In genomic region chr11:19602496-19602895, GRCm38 (mm10) we compare ENCODE assay signal across 29 mouse cellular contexts.
DNase-seq lines count a peak whose midpoint lies in the region; ATAC-seq lines count a peak whose summit lies in the region.
"Had no signal": no experiment of that assay in that cellular context is flagged by ENCODE, and none has a peak within 500 bp of the region (broad histone marks: within the 10 kb centered on the region; RNA-seq: fewer than 3 reads in every experiment).

No protein-coding gene starts in this region.

- no peak for ATAC-seq in heart, embryonic 12.5 days (ENCODE audit: insufficient number of reproducible peaks, low FRiP score)
- ATAC-seq in limb, embryonic 11.5 days (ENCODE audit: insufficient number of reproducible peaks, low FRiP score, low TSS enrichment, low read depth): no peak
- ATAC-seq: forebrain, embryonic 16.5 days; hindbrain, embryonic 16.5 days; intestine, embryonic 15.5 days; Patski had no signal

- 83% methylated on average over 5 of the region's 5 CpGs for WGBS in heart, embryonic 12.5 days
- WGBS in heart, embryonic 10.5 days: 93% methylated on average over 5 of the region's 5 CpGs
- WGBS in limb, embryonic 11.5 days: 92% methylated on average over 5 of the region's 5 CpGs
- 96% methylated on average over 5 of the region's 5 CpGs for WGBS in limb, embryonic 10.5 days

- peak; percentile 93 for DNase-seq in heart, adult 11 months
- DNase-seq in heart, adult 9 months (ENCODE audit: low spot score in 2 of 2): peak; percentile 27 to 38
- DNase-seq in heart, embryonic 10.5 days (ENCODE audit: low spot score): no peak
- DNase-seq in kidney, postnatal 10 days: peak; percentile 45
- no peak for DNase-seq in kidney, postnatal 25 days
- DNase-seq in limb, embryonic 11.5 days (ENCODE audit: low spot score): peak; percentile 16
- DNase-seq in limb, embryonic 10.5 days (ENCODE audit: low spot score): no peak
- DNase-seq: adrenal gland, postnatal 10 days; adrenal gland, postnatal 36 days; B cell, adult 2 months; cerebellum, adult 11 months; cerebellum, adult 2 months; cerebellum, adult 9-11 months; cerebellum, postnatal 25 days; gastrocnemius, postnatal 10 days; gastrocnemius, postnatal 36 days; kidney, adult 11 months had no signal

- no peak overlapping the region for H3K4me3 ChIP-seq in heart, embryonic 12.5 days
- no peak overlapping the region for H3K4me3 ChIP-seq in heart, embryonic 10.5 days
- H3K4me3 ChIP-seq in limb, embryonic 11.5 days (ENCODE audit: low read depth, low read length): no peak overlapping the region
- no peak overlapping the region for H3K4me3 ChIP-seq in limb, embryonic 10.5 days
- H3K4me3 ChIP-seq: embryonic facial prominence, embryonic 12.5 days; embryonic facial prominence, embryonic 15.5 days; forebrain, embryonic 12.5 days; hindbrain, embryonic 10.5 days; hindbrain, embryonic 13.5 days; intestine, embryonic 15.5 days had no signal

- no peaks in the 10 kb centered on the region for H3K36me3 ChIP-seq in heart, embryonic 12.5 days
- no peaks in the 10 kb centered on the region for H3K36me3 ChIP-seq in heart, embryonic 10.5 days
- H3K36me3 ChIP-seq in limb, embryonic 11.5 days (ENCODE audit: control insufficient read depth, insufficient read depth, low read length): no peaks in the 10 kb centered on the region
- no peaks in the 10 kb centered on the region for H3K36me3 ChIP-seq in limb, embryonic 10.5 days
- H3K36me3 ChIP-seq: embryonic facial prominence, embryonic 12.5 days; embryonic facial prominence, embryonic 15.5 days; forebrain, embryonic 12.5 days; G1E; hindbrain, embryonic 10.5 days; hindbrain, embryonic 13.5 days; intestine, embryonic 15.5 days had no signal

- no peaks in the 10 kb centered on the region for H3K4me1 ChIP-seq in heart, embryonic 12.5 days (replicated peaks)
- H3K4me1 ChIP-seq in heart, embryonic 10.5 days: no peaks in the 10 kb centered on the region
- H3K4me1 ChIP-seq in limb, embryonic 11.5 days (ENCODE audit: control insufficient read depth, insufficient read depth, low read length): no peaks in the 10 kb centered on the region
- peaks cover 8% of the 10 kb centered on the region for H3K4me1 ChIP-seq in limb, embryonic 10.5 days
- H3K4me1 ChIP-seq: forebrain, embryonic 12.5 days; hindbrain, embryonic 10.5 days; intestine, embryonic 15.5 days had no signal

- H3K27ac ChIP-seq in heart, embryonic 12.5 days (ENCODE audit: poor library complexity, severe bottlenecking): no peak overlapping the region
- no peak overlapping the region for H3K27ac ChIP-seq in heart, embryonic 10.5 days
- no peak overlapping the region for H3K27ac ChIP-seq in limb, embryonic 11.5 days (replicated peaks; ENCODE audit: low read depth, low read length)
- no peak overlapping the region for H3K27ac ChIP-seq in limb, embryonic 10.5 days
- H3K27ac ChIP-seq: embryonic facial prominence, embryonic 12.5 days; forebrain, embryonic 12.5 days; hindbrain, embryonic 10.5 days; hindbrain, embryonic 13.5 days; intestine, embryonic 15.5 days had no signal

- H3K27me3 ChIP-seq in heart, embryonic 12.5 days (replicated peaks): no peaks in the 10 kb centered on the region
- no peaks in the 10 kb centered on the region for H3K27me3 ChIP-seq in heart, embryonic 10.5 days (ENCODE audit: insufficient read depth, poor library complexity, severe bottlenecking)
- no peaks in the 10 kb centered on the region for H3K27me3 ChIP-seq in limb, embryonic 11.5 days (ENCODE audit: control insufficient read depth, insufficient read depth, low read length)
- H3K27me3 ChIP-seq in limb, embryonic 10.5 days (ENCODE audit: low read depth, poor library complexity, severe bottlenecking): no peaks in the 10 kb centered on the region
- H3K27me3 ChIP-seq: CH12.LX; embryonic facial prominence, embryonic 12.5 days; embryonic facial prominence, embryonic 15.5 days; forebrain, embryonic 12.5 days; hindbrain, embryonic 13.5 days; intestine, embryonic 15.5 days had no signal

- no peak overlapping the region for H3K4me2 ChIP-seq in heart, embryonic 12.5 days
- no peak overlapping the region for H3K4me2 ChIP-seq in limb, embryonic 11.5 days (ENCODE audit: low read depth, severe bottlenecking)
- H3K4me2 ChIP-seq: embryonic facial prominence, embryonic 12.5 days; embryonic facial prominence, embryonic 15.5 days; forebrain, embryonic 12.5 days; hindbrain, embryonic 13.5 days; intestine, embryonic 15.5 days had no signal

- no peak overlapping the region for H3K9ac ChIP-seq in heart, embryonic 12.5 days
- H3K9ac ChIP-seq in limb, embryonic 11.5 days (ENCODE audit: low read length): no peak overlapping the region
- H3K9ac ChIP-seq: embryonic facial prominence, embryonic 12.5 days; embryonic facial prominence, embryonic 15.5 days; forebrain, embryonic 12.5 days; hindbrain, embryonic 13.5 days; intestine, embryonic 15.5 days had no signal

- no peaks in the 10 kb centered on the region; the same call in 1 of the 2 replicates for H3K9me3 ChIP-seq in heart, embryonic 12.5 days (replicated peaks)
- H3K9me3 ChIP-seq in heart, embryonic 10.5 days: no peaks in the 10 kb centered on the region
- H3K9me3 ChIP-seq in limb, embryonic 11.5 days (ENCODE audit: control insufficient read depth, low read length): no peaks in the 10 kb centered on the region
- H3K9me3 ChIP-seq in limb, embryonic 10.5 days (replicated peaks): no peaks in the 10 kb centered on the region
- H3K9me3 ChIP-seq: embryonic facial prominence, embryonic 12.5 days; embryonic facial prominence, embryonic 15.5 days; forebrain, embryonic 12.5 days; G1E; hindbrain, embryonic 10.5 days; hindbrain, embryonic 13.5 days; intestine, embryonic 15.5 days had no signal

Comparison
In these comparisons a context has a peak if more than half of its experiments do, and no peak if none do; other contexts are left out.
1. DNase-seq: peak in heart, adult 11 months (single experiment), heart, adult 9 months (2 of 2), kidney, postnatal 10 days (single experiment) and limb, embryonic 11.5 days (single experiment); none in heart, embryonic 10.5 days (single experiment), kidney, postnatal 25 days (0 of 2) and limb, embryonic 10.5 days (single experiment).